Mouse (Mus musculus): ENCODE data around the gene Dact2. TPM values are rescaled to one million over a fixed set of nuclear protein-coding genes. Genes with fewer than 3 reads are reported as not detected.

Dact2 gene
- polyA plus RNA-seq, 1 experiment from 2014 or later, result 3.3 TPM

DNA sequence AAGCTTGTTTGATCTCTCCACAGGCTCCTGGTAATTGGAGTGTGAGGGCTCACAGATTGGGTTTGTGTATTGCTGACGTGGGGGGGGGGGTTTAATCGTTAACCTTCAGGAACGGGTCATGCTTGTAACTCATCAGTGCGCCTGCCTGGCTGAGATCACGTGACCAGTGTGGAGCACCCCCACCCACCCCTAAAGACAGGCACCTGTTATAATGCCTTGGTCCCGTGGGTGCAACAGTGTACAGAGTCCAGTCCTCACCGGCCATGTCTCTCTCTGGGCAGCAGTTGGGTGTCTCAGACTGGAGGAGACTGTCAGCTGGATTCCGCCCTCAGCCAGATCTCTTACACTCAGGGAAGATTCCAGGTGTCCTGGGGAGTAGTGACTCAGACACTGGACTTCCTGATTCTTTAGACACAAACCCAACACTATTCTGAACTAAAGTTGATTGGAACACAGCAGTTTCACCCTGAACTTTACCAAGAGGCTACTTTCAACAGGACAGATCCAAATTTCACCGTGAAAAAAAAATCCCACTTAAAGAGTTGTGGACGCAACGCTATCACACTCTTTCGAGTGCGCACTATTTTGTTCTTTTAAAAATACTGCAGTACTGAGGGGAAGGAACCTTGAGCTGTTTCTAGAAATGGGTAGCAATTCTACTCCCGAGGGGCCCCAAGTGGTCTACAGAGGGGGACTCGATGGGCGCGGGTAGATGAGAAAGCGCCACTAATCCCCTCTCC is 1.6 kb downstream of the Dact2 start:
- peak overlapping the region; percentile 81 for H3K4me2 ChIP-seq (ENCODE audit: low read depth, low read length)
- 3% methylated on average over 18 of the region's 18 CpGs for WGBS
- H3K27ac ChIP-seq (ENCODE audit: low read length), result peak overlapping the region; percentile 88
- H3K9me3 ChIP-seq (replicated peaks; ENCODE audit: control insufficient read depth, low read length), result no peaks in the 10 kb centered on the region
- peaks cover 18% of the 10 kb centered on the region; the same call in 1 of the 2 replicates for H3K4me1 ChIP-seq (ENCODE audit: control insufficient read depth, insufficient read depth, low read length)
- peaks cover 25% of the 10 kb centered on the region for H3K27me3 ChIP-seq (ENCODE audit: control insufficient read depth, insufficient read depth, low read length)
- no peaks in the 10 kb centered on the region for H3K36me3 ChIP-seq (ENCODE audit: control insufficient read depth, insufficient read depth, low read length)
- H3K9ac ChIP-seq (ENCODE audit: low read length), result peak overlapping the region; percentile 82
- peak overlapping the region; percentile 69 for H3K4me3 ChIP-seq (replicated peaks; ENCODE audit: low read length)
- peak; percentile 54 for ATAC-seq (ENCODE audit: insufficient read depth, low FRiP score)

DNA sequence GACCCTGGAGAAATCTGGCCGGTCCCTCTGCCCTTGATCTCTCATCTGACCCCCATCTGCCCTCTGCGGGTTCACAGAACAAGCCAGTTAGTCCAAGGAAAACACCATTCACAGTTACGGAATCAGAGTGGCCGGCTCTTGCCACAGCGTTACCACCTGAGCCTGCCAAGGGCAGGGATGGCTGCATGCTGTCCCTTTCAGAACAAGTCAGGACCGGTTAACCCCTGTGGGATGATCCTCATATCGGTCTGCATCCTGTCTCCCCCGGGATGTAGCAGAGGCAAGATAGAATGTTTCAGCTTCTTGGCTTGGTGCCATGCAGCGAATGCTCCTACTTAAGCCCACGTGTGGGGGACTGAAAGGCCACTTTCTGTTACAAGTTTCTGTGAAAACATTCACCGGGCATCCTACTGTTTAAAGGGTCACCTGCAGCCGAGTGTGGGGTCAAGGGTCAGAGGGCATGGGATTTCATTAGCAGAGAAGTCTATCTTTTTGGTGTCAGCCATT is 2.8 kb downstream of the Dact2 start:
- 0 out of 2 replicates have a peak, but pooled peaks cover 3% of the 10 kb centered on the region for H3K36me3 ChIP-seq (ENCODE audit: control insufficient read depth, insufficient read depth, low read length)
- peaks cover 18% of the 10 kb centered on the region; the same call in 1 of the 2 replicates for H3K4me1 ChIP-seq (ENCODE audit: control insufficient read depth, insufficient read depth, low read length)
- H3K9ac ChIP-seq (ENCODE audit: low read length), result no peak overlapping the region
- H3K4me2 ChIP-seq (ENCODE audit: low read depth, low read length), result peak overlapping the region; percentile 81
- H3K27me3 ChIP-seq (ENCODE audit: control insufficient read depth, insufficient read depth, low read length), result peaks cover 25% of the 10 kb centered on the region
- no peak for ATAC-seq (ENCODE audit: insufficient read depth, low FRiP score)
- H3K27ac ChIP-seq (ENCODE audit: low read length), result no peak overlapping the region
- H3K9me3 ChIP-seq (replicated peaks; ENCODE audit: control insufficient read depth, low read length), result no peaks in the 10 kb centered on the region
- H3K4me3 ChIP-seq (replicated peaks; ENCODE audit: low read length), result peak overlapping the region; percentile 69
- WGBS, result 12% methylated on average over 12 of the region's 12 CpGs

DNA sequence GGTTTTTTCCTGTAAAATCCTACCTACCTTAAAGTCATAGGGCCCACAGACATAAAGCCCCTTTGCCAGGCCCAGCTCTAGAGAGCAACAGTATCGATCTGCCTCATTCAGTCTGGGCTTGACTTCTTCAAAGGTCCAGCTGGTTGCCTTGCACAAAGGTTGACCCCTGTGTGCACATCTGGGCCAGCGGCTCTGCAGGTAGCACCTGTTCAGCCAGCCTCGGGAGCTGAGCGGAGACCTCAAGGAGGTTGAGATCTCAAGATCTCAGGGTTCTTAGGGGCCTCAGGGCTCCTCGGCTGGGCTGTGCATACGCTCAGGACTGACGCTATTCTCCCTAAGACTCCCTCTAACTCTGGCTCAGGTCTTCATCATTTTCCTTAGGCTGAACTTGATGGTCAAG is 3.9 kb downstream of the Dact2 start:
- Histone ChIP-seq H3K9ac (ENCODE audit: low read length) (no peak overlapping the region), H3K4me1 (ENCODE audit: control insufficient read depth, insufficient read depth, low read length) (peaks cover 18% of the 10 kb centered on the region; the same call in 1 of the 2 replicates), H3K36me3 (ENCODE audit: control insufficient read depth, insufficient read depth, low read length) (peaks cover 3% of the 10 kb centered on the region; the same call in 1 of the 2 replicates), H3K4me3 (replicated peaks; ENCODE audit: low read length) (no peak overlapping the region), H3K27ac (ENCODE audit: low read length) (no peak overlapping the region), H3K27me3 (ENCODE audit: control insufficient read depth, insufficient read depth, low read length) (peaks cover 25% of the 10 kb centered on the region), H3K4me2 (ENCODE audit: low read depth, low read length) (no peak overlapping the region), H3K9me3 (replicated peaks; ENCODE audit: control insufficient read depth, low read length) (no peaks in the 10 kb centered on the region)
- ATAC-seq (ENCODE audit: insufficient read depth, low FRiP score), result no peak
- 73% methylated on average over 7 of the region's 7 CpGs for WGBS

DNA sequence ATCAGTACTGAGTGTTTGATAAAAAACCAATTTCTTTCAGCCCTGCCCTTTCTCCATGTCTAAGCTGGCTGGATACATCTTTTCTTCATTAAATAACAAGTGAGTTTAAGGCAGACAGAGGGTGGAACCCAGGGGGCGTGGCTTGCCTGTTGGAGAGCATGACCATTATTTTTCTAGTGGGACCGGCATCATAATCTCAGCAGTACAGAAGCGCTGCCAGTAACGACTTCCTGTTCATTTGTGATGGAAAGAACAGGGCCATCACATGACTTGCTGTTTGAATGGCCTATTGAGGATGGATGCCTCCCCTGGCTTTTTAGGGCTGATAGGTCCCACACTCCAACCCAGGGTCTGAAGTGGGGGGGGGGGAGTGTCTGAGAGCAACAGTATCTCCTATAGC is 4.5 kb downstream of the Dact2 start:
- WGBS, result 34% methylated on average over 4 of the region's 4 CpGs
- Histone ChIP-seq H3K27ac (ENCODE audit: low read length) (no peak overlapping the region), H3K36me3 (ENCODE audit: control insufficient read depth, insufficient read depth, low read length) (peaks cover 3% of the 10 kb centered on the region; the same call in 1 of the 2 replicates), H3K9me3 (replicated peaks; ENCODE audit: control insufficient read depth, low read length) (no peaks in the 10 kb centered on the region), H3K4me2 (ENCODE audit: low read depth, low read length) (no peak overlapping the region), H3K4me1 (ENCODE audit: control insufficient read depth, insufficient read depth, low read length) (peaks cover 18% of the 10 kb centered on the region; the same call in 1 of the 2 replicates), H3K27me3 (ENCODE audit: control insufficient read depth, insufficient read depth, low read length) (peaks cover 21% of the 10 kb centered on the region), H3K4me3 (replicated peaks; ENCODE audit: low read length) (no peak overlapping the region), H3K9ac (ENCODE audit: low read length) (no peak overlapping the region)
- ATAC-seq (ENCODE audit: insufficient read depth, low FRiP score), result no peak

DNA sequence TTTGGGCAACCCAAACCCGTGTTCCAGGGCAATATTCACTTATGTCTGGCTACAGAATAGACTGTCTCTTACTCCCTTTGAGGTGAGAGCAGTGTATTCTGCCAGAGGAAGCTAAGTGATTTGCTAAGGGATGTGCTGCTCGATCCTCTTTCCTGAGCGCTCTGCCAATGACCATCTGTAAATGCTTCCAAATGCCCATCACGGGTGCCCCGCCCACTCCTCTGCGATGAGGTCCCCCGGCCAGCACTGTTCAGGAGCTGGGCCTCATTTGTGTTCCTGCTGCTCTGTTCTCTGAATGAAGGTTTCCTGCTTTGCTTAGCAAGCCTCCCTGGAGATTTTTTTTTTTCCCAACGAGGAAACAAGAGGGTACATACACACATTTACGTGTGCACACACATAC is 11.2 kb downstream of the Dact2 start:
- no peak for ATAC-seq (ENCODE audit: insufficient read depth, low FRiP score)

DNA sequence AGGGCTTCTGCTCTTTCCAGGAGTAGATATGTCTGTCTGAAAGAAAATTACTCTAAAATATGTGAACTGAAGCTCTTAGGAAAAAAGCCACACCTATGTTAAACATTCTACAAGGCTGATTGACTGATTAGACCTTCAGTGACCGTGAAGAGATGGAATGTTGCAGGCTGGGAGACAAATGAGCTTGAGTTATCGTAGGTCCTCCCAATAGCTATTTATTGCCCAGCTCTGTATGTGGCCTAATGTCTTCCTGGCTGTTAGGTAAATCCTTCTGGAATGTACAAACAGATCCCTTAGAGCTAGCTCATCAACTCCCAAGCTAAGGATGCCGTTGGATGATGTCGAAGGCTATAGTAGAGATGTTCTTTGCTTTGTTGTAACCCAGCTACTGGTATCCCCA is 11.7 kb downstream of the Dact2 start:
- Histone ChIP-seq H3K4me3 (replicated peaks; ENCODE audit: low read length) (no peak overlapping the region), H3K27ac (ENCODE audit: low read length) (no peak overlapping the region), H3K4me2 (ENCODE audit: low read depth, low read length) (no peak overlapping the region), H3K36me3 (ENCODE audit: control insufficient read depth, insufficient read depth, low read length) (peaks cover 3% of the 10 kb centered on the region; the same call in 1 of the 2 replicates), H3K27me3 (ENCODE audit: control insufficient read depth, insufficient read depth, low read length) (no peaks in the 10 kb centered on the region), H3K4me1 (ENCODE audit: control insufficient read depth, insufficient read depth, low read length) (0 out of 2 replicates have a peak, but pooled peaks cover 2% of the 10 kb centered on the region), H3K9ac (ENCODE audit: low read length) (no peak overlapping the region), H3K9me3 (replicated peaks; ENCODE audit: control insufficient read depth, low read length) (no peaks in the 10 kb centered on the region)
- no peak for ATAC-seq (ENCODE audit: insufficient read depth, low FRiP score)
- WGBS, result 29% methylated on average over 4 of the region's 4 CpGs

More for the DNA sequence above, 11.2 kb downstream of the Dact2 start:
- H3K9me3 ChIP-seq (replicated peaks; ENCODE audit: control insufficient read depth, low read length), result no peaks in the 10 kb centered on the region
- no peak overlapping the region for H3K27ac ChIP-seq (ENCODE audit: low read length)
- H3K9ac ChIP-seq (ENCODE audit: low read length), result no peak overlapping the region
- H3K4me1 ChIP-seq (ENCODE audit: control insufficient read depth, insufficient read depth, low read length), result 0 out of 2 replicates have a peak, but pooled peaks cover 2% of the 10 kb centered on the region
- no peaks in the 10 kb centered on the region for H3K27me3 ChIP-seq (ENCODE audit: control insufficient read depth, insufficient read depth, low read length)
- H3K36me3 ChIP-seq (ENCODE audit: control insufficient read depth, insufficient read depth, low read length), result peaks cover 3% of the 10 kb centered on the region; the same call in 1 of the 2 replicates
- no peak overlapping the region for H3K4me3 ChIP-seq (replicated peaks; ENCODE audit: low read length)
- no peak overlapping the region for H3K4me2 ChIP-seq (ENCODE audit: low read depth, low read length)
- WGBS, result 42% methylated on average over 9 of the region's 9 CpGs

DNA sequence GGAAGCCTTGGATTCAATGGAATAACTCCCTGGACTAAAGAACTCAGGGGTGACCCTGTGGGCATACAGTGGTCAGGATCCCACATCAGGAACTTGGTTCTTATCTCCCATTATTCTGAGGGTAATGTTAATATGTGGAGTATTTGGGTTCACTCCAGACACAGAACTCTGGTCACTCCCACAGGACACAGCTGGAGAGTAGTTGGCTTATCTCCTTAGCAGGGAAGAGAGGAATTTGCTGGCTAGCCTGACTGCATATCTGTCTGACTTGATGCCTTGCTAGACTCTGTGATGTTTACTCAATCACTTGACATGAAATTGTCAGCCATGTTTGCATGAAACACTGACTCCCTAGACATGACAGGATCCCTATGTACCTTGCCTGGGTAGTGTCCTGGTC is 15.6 kb downstream of the Dact2 start:
- no peak for ATAC-seq (ENCODE audit: insufficient read depth, low FRiP score)

DNA sequence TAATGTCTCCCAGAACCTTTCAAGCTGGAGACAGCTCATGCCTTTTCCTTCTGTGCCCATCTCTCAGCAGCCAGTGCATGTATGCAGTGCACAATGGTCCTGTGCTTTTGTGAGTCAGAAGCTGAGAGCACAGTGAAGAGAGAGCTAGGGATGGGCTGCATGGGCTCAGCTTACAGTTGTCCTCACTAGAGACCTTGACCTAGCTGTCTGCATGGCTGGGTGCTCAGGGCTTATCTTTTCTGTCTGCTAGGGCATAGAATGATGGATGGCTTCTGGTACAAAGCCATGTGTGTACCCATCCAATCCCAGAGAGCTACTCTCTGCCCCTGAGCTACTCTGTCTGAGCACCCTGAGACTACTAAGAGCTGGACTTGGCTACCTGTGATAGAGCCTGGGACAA is 17.0 kb downstream of the Dact2 start:
- no peak for ATAC-seq (ENCODE audit: insufficient read depth, low FRiP score)
- Histone ChIP-seq H3K27me3 (ENCODE audit: control insufficient read depth, insufficient read depth, low read length) (no peaks in the 10 kb centered on the region), H3K4me3 (replicated peaks; ENCODE audit: low read length) (no peak overlapping the region), H3K9ac (ENCODE audit: low read length) (no peak overlapping the region), H3K27ac (ENCODE audit: low read length) (no peak overlapping the region), H3K36me3 (ENCODE audit: control insufficient read depth, insufficient read depth, low read length) (no peaks in the 10 kb centered on the region), H3K4me1 (ENCODE audit: control insufficient read depth, insufficient read depth, low read length) (peaks cover 5% of the 10 kb centered on the region; the same call in 1 of the 2 replicates), H3K4me2 (ENCODE audit: low read depth, low read length) (no peak overlapping the region), H3K9me3 (replicated peaks; ENCODE audit: control insufficient read depth, low read length) (no peaks in the 10 kb centered on the region)

More for the DNA sequence above, 15.6 kb downstream of the Dact2 start:
- no peak overlapping the region for H3K4me3 ChIP-seq (replicated peaks; ENCODE audit: low read length)
- no peak overlapping the region for H3K9ac ChIP-seq (ENCODE audit: low read length)
- no peak overlapping the region for H3K4me2 ChIP-seq (ENCODE audit: low read depth, low read length)
- H3K27ac ChIP-seq (ENCODE audit: low read length), result no peak overlapping the region
- 0 out of 2 replicates have a peak, but pooled peaks cover 2% of the 10 kb centered on the region for H3K4me1 ChIP-seq (ENCODE audit: control insufficient read depth, insufficient read depth, low read length)
- H3K9me3 ChIP-seq (replicated peaks; ENCODE audit: control insufficient read depth, low read length), result no peaks in the 10 kb centered on the region
- no peaks in the 10 kb centered on the region for H3K36me3 ChIP-seq (ENCODE audit: control insufficient read depth, insufficient read depth, low read length)
- H3K27me3 ChIP-seq (ENCODE audit: control insufficient read depth, insufficient read depth, low read length), result no peaks in the 10 kb centered on the region

DNA sequence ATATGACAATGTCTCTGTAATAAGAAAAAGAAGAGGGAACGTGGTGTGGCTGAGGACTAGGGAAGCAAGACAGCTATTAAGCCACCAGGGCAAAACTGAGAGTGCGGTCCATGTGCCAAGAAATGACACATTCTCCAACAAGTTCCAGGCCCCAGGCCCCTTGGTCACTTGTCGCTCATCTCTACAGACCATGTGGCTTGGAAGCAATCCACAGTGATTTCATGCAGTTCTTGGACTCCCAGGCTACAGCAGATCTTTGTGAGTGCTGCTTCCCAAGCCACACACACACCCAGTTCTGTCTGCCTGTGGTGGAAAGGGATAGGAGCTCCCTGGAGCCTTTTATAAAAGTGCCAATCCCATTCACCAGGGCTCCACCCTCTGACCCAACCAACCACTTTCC is 17.9 kb downstream of the Dact2 start:
- ATAC-seq (ENCODE audit: insufficient read depth, low FRiP score), result no peak
- H3K27me3 ChIP-seq (ENCODE audit: control insufficient read depth, insufficient read depth, low read length), result no peaks in the 10 kb centered on the region
- WGBS, result 84% methylated on average over 3 of the region's 3 CpGs
- no peak overlapping the region for H3K27ac ChIP-seq (ENCODE audit: low read length)
- H3K4me2 ChIP-seq (ENCODE audit: low read depth, low read length), result no peak overlapping the region
- no peaks in the 10 kb centered on the region for H3K9me3 ChIP-seq (replicated peaks; ENCODE audit: control insufficient read depth, low read length)
- H3K36me3 ChIP-seq (ENCODE audit: control insufficient read depth, insufficient read depth, low read length), result no peaks in the 10 kb centered on the region
- H3K4me3 ChIP-seq (replicated peaks; ENCODE audit: low read length), result no peak overlapping the region
- H3K4me1 ChIP-seq (ENCODE audit: control insufficient read depth, insufficient read depth, low read length), result peaks cover 5% of the 10 kb centered on the region; the same call in 1 of the 2 replicates
- H3K9ac ChIP-seq (ENCODE audit: low read length), result no peak overlapping the region

All from stomach, embryonic 16.5 days (tissue).